Mouse (Mus musculus) lung, embryonic 16.5 days (tissue): ENCODE results near the gene Uchl1. TPM values are rescaled to one million over a fixed set of nuclear protein-coding genes. Genes with fewer than 3 reads are reported as not detected.

Source experiments
- ATAC-seq: fragments of 200-750 bp; cut with Nextera tagmentation; 2 replicates; pipeline ENCODE4 v1.8.0; 2017; ENCODE audit warnings: low read depth, mild to moderate bottlenecking, moderate library complexity
- H3K27ac ChIP-seq: fragments of 300-500 bp; sonication (generic); 2 replicates; pipeline ENCODE4 v1.5.1; 2014; ENCODE audit warnings: mild to moderate bottlenecking, control low read depth, low read length
- H3K27me3 ChIP-seq: fragments of 300-500 bp; sonication (generic); 2 replicates; pipeline ENCODE4 v1.6.1; 2014; ENCODE audit warnings: low read depth, low read length, mixed read lengths; ENCODE audit not compliant: control insufficient read depth, insufficient read depth
- H3K36me3 ChIP-seq: fragments of 300-500 bp; sonication (generic); 2 replicates; pipeline ENCODE4 v1.6.1; 2014; ENCODE audit warnings: low read length; ENCODE audit not compliant: control insufficient read depth, insufficient read depth
- H3K4me1 ChIP-seq: fragments of 300-500 bp; sonication (generic); replicated peaks from 2 replicates; pipeline ENCODE4 v1.6.1; 2014; ENCODE audit warnings: low read length, mixed read lengths; ENCODE audit not compliant: control insufficient read depth, insufficient read depth
- H3K4me2 ChIP-seq: fragments of 300-500 bp; sonication (generic); 2 replicates; pipeline ENCODE4 v1.6.1; 2014; ENCODE audit warnings: low read depth, low read length, control low read depth
- H3K4me3 ChIP-seq: fragments of 300-500 bp; sonication (generic); 2 replicates; pipeline ENCODE4 v1.5.1; 2014; ENCODE audit warnings: mild to moderate bottlenecking, low read length, control low read depth
- H3K9ac ChIP-seq: fragments of 300-500 bp; sonication (generic); 2 replicates; pipeline ENCODE4 v1.6.1; 2014; ENCODE audit warnings: low read length, control low read depth
- H3K9me3 ChIP-seq: fragments of 300-500 bp; sonication (generic); 2 replicates; pipeline ENCODE4 v1.6.1; 2016; ENCODE audit warnings: low read length; ENCODE audit not compliant: control insufficient read depth
- WGBS: fragments of 180-500 bp; shearing (Covaris S2); extraction: QIAGEN DNeasy Blood & Tissue Kit; methylation state at CpG from one replicate; pipeline ENCODE4 v1.1.7; 2014; 5-methylcytosine and 5-hydroxymethylcytosine counted together
- polyA plus RNA-seq: library from polyadenylated mRNA; unstranded; fragments of >200 nt; fragmentation: Nextera tagmentation; extraction: Ambion mirVana; gene quantifications from 2 replicates; pipeline ENCODE4 v1.2.1, GENCODE M21; 2015

Uchl1 gene
- polyA plus RNA-seq, 1 experiment from 2014 or later = 59.2 TPM

- no peaks in the 10 kb centered on the region for H3K27me3 ChIP-seq
- H3K4me2 ChIP-seq = no peak overlapping the region
- H3K9me3 ChIP-seq = no peaks in the 10 kb centered on the region
- H3K4me3 ChIP-seq = no peak overlapping the region
- H3K36me3 ChIP-seq = no peaks in the 10 kb centered on the region
- peaks cover 23% of the 10 kb centered on the region for H3K4me1 ChIP-seq
- H3K9ac ChIP-seq = no peak overlapping the region
- 68% methylated on average over 7 of the region's 7 CpGs for WGBS
- no peak overlapping the region for H3K27ac ChIP-seq
- no peak for ATAC-seq
These were observed 43.0 kb downstream of the Uchl1 start for GRCm38 (mm10) chr5:66718880-66719279.

GRCm38 (mm10) chr5:66720921-66721320, 45.0 kb downstream of the Uchl1 start:
- no peak overlapping the region for H3K27ac ChIP-seq

GRCm38 (mm10) chr5:66722586-66722985, 46.7 kb downstream of the Uchl1 start:
- no peak overlapping the region for H3K9ac ChIP-seq
- H3K27me3 ChIP-seq = no peaks in the 10 kb centered on the region
- peak overlapping the region; percentile 21; the same call in 1 of the 2 replicates for H3K4me2 ChIP-seq
- peak; percentile 79 for ATAC-seq
- no peak overlapping the region for H3K4me3 ChIP-seq
- no peaks in the 10 kb centered on the region for H3K9me3 ChIP-seq
- H3K27ac ChIP-seq = peak overlapping the region; percentile 78
- peaks cover 24% of the 10 kb centered on the region for H3K4me1 ChIP-seq
- WGBS = 51% methylated on average over 9 of the region's 9 CpGs
- no peaks in the 10 kb centered on the region for H3K36me3 ChIP-seq

More at GRCm38 (mm10) chr5:66720921-66721320, 45.0 kb downstream of the Uchl1 start:
- H3K4me3 ChIP-seq = no peak overlapping the region
- H3K4me1 ChIP-seq = peaks cover 20% of the 10 kb centered on the region
- no peaks in the 10 kb centered on the region for H3K27me3 ChIP-seq
- 42% methylated on average over 5 of the region's 5 CpGs for WGBS
- no peaks in the 10 kb centered on the region for H3K9me3 ChIP-seq
- H3K9ac ChIP-seq = no peak overlapping the region
- no peak for ATAC-seq
- no peak overlapping the region for H3K4me2 ChIP-seq
- H3K36me3 ChIP-seq = no peaks in the 10 kb centered on the region

GRCm38 (mm10) chr5:66723037-66723436, 47.1 kb downstream of the Uchl1 start:
- peak overlapping the region; percentile 33; the same call in 1 of the 2 replicates for H3K9ac ChIP-seq
- no peaks in the 10 kb centered on the region for H3K9me3 ChIP-seq
- H3K27me3 ChIP-seq = no peaks in the 10 kb centered on the region
- peak overlapping the region; percentile 21; the same call in 1 of the 2 replicates for H3K4me2 ChIP-seq
- peak; percentile 70 for ATAC-seq
- H3K27ac ChIP-seq = peak overlapping the region; percentile 78
- H3K36me3 ChIP-seq = no peaks in the 10 kb centered on the region
- 16% methylated on average over 4 of the region's 4 CpGs for WGBS
- peaks cover 24% of the 10 kb centered on the region for H3K4me1 ChIP-seq
- no peak overlapping the region for H3K4me3 ChIP-seq

- ATAC-seq = peak; percentile 34; the same call in 1 of the 2 replicates
- Histone ChIP-seq H3K27ac (peak overlapping the region; percentile 78), H3K4me2 (no peak overlapping the region), H3K36me3 (no peaks in the 10 kb centered on the region), H3K9me3 (no peaks in the 10 kb centered on the region), H3K4me3 (no peak overlapping the region), H3K4me1 (peaks cover 24% of the 10 kb centered on the region), H3K9ac (peak overlapping the region; percentile 33; the same call in 1 of the 2 replicates), H3K27me3 (no peaks in the 10 kb centered on the region)
- 34% methylated on average over 3 of the region's 3 CpGs for WGBS
These were observed 47.7 kb downstream of the Uchl1 start for GRCm38 (mm10) chr5:66723626-66724025.

- no peaks in the 10 kb centered on the region for H3K36me3 ChIP-seq
- no peak overlapping the region for H3K27ac ChIP-seq
- H3K4me2 ChIP-seq = no peak overlapping the region
- H3K27me3 ChIP-seq = no peaks in the 10 kb centered on the region
- H3K4me1 ChIP-seq = 0 out of 2 replicates have a peak, but pooled peaks cover 4% of the 10 kb centered on the region
- no peaks in the 10 kb centered on the region for H3K9me3 ChIP-seq
- no peak for ATAC-seq
- 94% methylated on average over 4 of the region's 4 CpGs for WGBS
- H3K4me3 ChIP-seq = no peak overlapping the region
- no peak overlapping the region for H3K9ac ChIP-seq
These were observed 53.4 kb downstream of the Uchl1 start for GRCm38 (mm10) chr5:66729306-66729705.

- H3K4me1 ChIP-seq = 0 out of 2 replicates have a peak, but pooled peaks cover 4% of the 10 kb centered on the region
- H3K27ac ChIP-seq = no peak overlapping the region
- no peaks in the 10 kb centered on the region for H3K9me3 ChIP-seq
- H3K27me3 ChIP-seq = no peaks in the 10 kb centered on the region
- no peaks in the 10 kb centered on the region for H3K36me3 ChIP-seq
- no peak overlapping the region for H3K4me2 ChIP-seq
- no peak overlapping the region for H3K9ac ChIP-seq
- no peak overlapping the region for H3K4me3 ChIP-seq
- WGBS = 48% methylated on average over 11 of the region's 11 CpGs
- ATAC-seq = peak; percentile 66; the same call in 1 of the 2 replicates
These were observed 54.9 kb downstream of the Uchl1 start for GRCm38 (mm10) chr5:66730621-66731301.

GRCm38 (mm10) chr5:66731302-66731697, 55.4 kb downstream of the Uchl1 start:
- no peak overlapping the region for H3K4me2 ChIP-seq
- H3K4me1 ChIP-seq = 0 out of 2 replicates have a peak, but pooled peaks cover 1% of the 10 kb centered on the region
- no peak overlapping the region for H3K9ac ChIP-seq
- H3K4me3 ChIP-seq = no peak overlapping the region
- ATAC-seq = no peak
- no peak overlapping the region for H3K27ac ChIP-seq
- H3K27me3 ChIP-seq = no peaks in the 10 kb centered on the region
- 68% methylated on average over 1 of the region's 1 CpGs for WGBS
- H3K36me3 ChIP-seq = no peaks in the 10 kb centered on the region
- no peaks in the 10 kb centered on the region for H3K9me3 ChIP-seq

GRCm38 (mm10) chr5:66733556-66733955, 57.7 kb downstream of the Uchl1 start:
- Histone ChIP-seq H3K9ac (no peak overlapping the region), H3K4me1 (no peaks in the 10 kb centered on the region), H3K4me3 (no peak overlapping the region), H3K9me3 (no peaks in the 10 kb centered on the region), H3K36me3 (no peaks in the 10 kb centered on the region), H3K27ac (no peak overlapping the region), H3K4me2 (no peak overlapping the region), H3K27me3 (no peaks in the 10 kb centered on the region)
- WGBS = 94% methylated on average over 1 of the region's 1 CpGs
- ATAC-seq = no peak
